Mouse (Mus musculus): ENCODE data around the gene Cpped1. TPM values are rescaled to one million over a fixed set of nuclear protein-coding genes. Genes with fewer than 3 reads are reported as not detected.

Cpped1 gene
- 10 to 100 TPM; 17.0 to 18.8 TPM for total RNA-seq (2021)

- intact Hi-C loops (cut with DNase I): no loop called here
- peak; percentile 89 for DNase-seq
Measured at GRCm38 (mm10) chr16:11909035-11909591, at the start of gene Cpped1. TSS of gene Cpped1 (minus strand) at chr16:11909445.

GRCm38 (mm10) chr16:11940477-11940876 lies 31.2 kb upstream of the Cpped1 start:
- DNase-seq: peak; percentile 36
- intact Hi-C loops (cut with DNase I): no loop called here

GRCm38 (mm10) chr16:11910801-11911200 lies 1.6 kb upstream of the Cpped1 start:
- DNase-seq: no peak
- intact Hi-C loops (cut with DNase I): no loop called here

GRCm38 (mm10) chr16:11909817-11910216 lies 572 bp upstream of the Cpped1 start:
- intact Hi-C loops (cut with DNase I): no loop called here
- no peak for DNase-seq

- intact Hi-C loops (cut with DNase I): no loop called here
- peak; percentile 22 for DNase-seq
Measured at GRCm38 (mm10) chr16:11908461-11909014, 707 bp downstream of the Cpped1 start.

- no peak for DNase-seq
- intact Hi-C loops (cut with DNase I): no loop called here
Measured at GRCm38 (mm10) chr16:11907816-11908215, 1.4 kb downstream of the Cpped1 start.

GRCm38 (mm10) chr16:11906906-11907305 lies 2.3 kb downstream of the Cpped1 start:
- intact Hi-C loops (cut with DNase I): no loop called here

GRCm38 (mm10) chr16:11905216-11905615 lies 4.0 kb downstream of the Cpped1 start:
- no peak for DNase-seq
- intact Hi-C loops (cut with DNase I): no loop called here

More at GRCm38 (mm10) chr16:11906906-11907305, 2.3 kb downstream of the Cpped1 start:
- peak; percentile 15 for DNase-seq

- DNase-seq: no peak
- intact Hi-C loops (cut with DNase I): no loop called here
Measured at GRCm38 (mm10) chr16:11902007-11902406, 7.2 kb downstream of the Cpped1 start.

- DNase-seq: no peak
- intact Hi-C loops (cut with DNase I): no loop called here
Measured at GRCm38 (mm10) chr16:11900341-11900740, 8.9 kb downstream of the Cpped1 start.

- no peak for DNase-seq
- intact Hi-C loops (cut with DNase I): no loop called here
Measured at GRCm38 (mm10) chr16:11896411-11896810, 12.8 kb downstream of the Cpped1 start.

GRCm38 (mm10) chr16:11894877-11895276 lies 14.4 kb downstream of the Cpped1 start:
- intact Hi-C loops (cut with DNase I): no loop called here

GRCm38 (mm10) chr16:11890186-11890585 lies 19.1 kb downstream of the Cpped1 start:
- intact Hi-C loops (cut with DNase I): no loop called here
- DNase-seq: no peak

More at GRCm38 (mm10) chr16:11894877-11895276, 14.4 kb downstream of the Cpped1 start:
- DNase-seq: peak; percentile 46

GRCm38 (mm10) chr16:11889741-11890140 lies 19.5 kb downstream of the Cpped1 start:
- no peak for DNase-seq
- intact Hi-C loops (cut with DNase I): no loop called here

GRCm38 (mm10) chr16:11881795-11882194 lies 27.4 kb downstream of the Cpped1 start:
- intact Hi-C loops (cut with DNase I): no loop called here
- no peak for DNase-seq

GRCm38 (mm10) chr16:11880461-11880860 lies 28.8 kb downstream of the Cpped1 start:
- no peak for DNase-seq
- intact Hi-C loops (cut with DNase I): no loop called here

GRCm38 (mm10) chr16:11879196-11879595 lies 30.0 kb downstream of the Cpped1 start:
- DNase-seq: no peak
- intact Hi-C loops (cut with DNase I): no loop called here

GRCm38 (mm10) chr16:11875227-11875626 lies 34.0 kb downstream of the Cpped1 start:
- DNase-seq: no peak

GRCm38 (mm10) chr16:11873292-11873691 lies 36.0 kb downstream of the Cpped1 start:
- intact Hi-C loops (cut with DNase I): no loop called here
- peak; percentile 17 for DNase-seq

More at GRCm38 (mm10) chr16:11875227-11875626, 34.0 kb downstream of the Cpped1 start:
- intact Hi-C loops (cut with DNase I): no loop called here

- DNase-seq: no peak
- intact Hi-C loops (cut with DNase I): no loop called here
Measured at GRCm38 (mm10) chr16:11868486-11868885, 40.8 kb downstream of the Cpped1 start.

GRCm38 (mm10) chr16:11852716-11853605 lies 56.3 kb downstream of the Cpped1 start:
- intact Hi-C loops (cut with DNase I): no loop called here
- DNase-seq: peak; percentile 18
